Comparison of ENCODE assay signal across 14 mouse cellular contexts in genomic region chr3:135327601-135328000, GRCm38 (mm10). TPM values are rescaled to one million over a fixed set of nuclear protein-coding genes. Genes with fewer than 3 reads are reported as not detected.
DNase-seq lines count a peak whose midpoint lies in the region; ATAC-seq and TF ChIP-seq lines count a peak whose summit lies in the region.
"Had no signal": no experiment of that assay in that cellular context is flagged by ENCODE, and none has a peak within 500 bp of the region (broad histone marks: within the 10 kb centered on the region; RNA-seq: fewer than 3 reads in every experiment).

No protein-coding gene starts in this region.

- peak; percentile 12; the same call in 1 of the 2 replicates for TF ChIP-seq CTCF in forebrain, postnatal 0 days (IDR thresholded peaks at IDR 0.05; ENCODE audit: low read depth)

- ATAC-seq in forebrain, postnatal 0 days = no peak
- no peak for ATAC-seq in forebrain, embryonic 11.5 days (replicated peaks; ENCODE audit: low FRiP score)
- ATAC-seq in common myeloid progenitor, adult 5-6 weeks (replicated peaks; ENCODE audit: low read depth, poor library complexity, severe bottlenecking) = 0 out of 2 replicates have a peak, but pooled peaks have one; percentile 25

- no peak overlapping the region for H3K9ac ChIP-seq in forebrain, postnatal 0 days
- no peak overlapping the region for H3K9ac ChIP-seq in forebrain, embryonic 11.5 days (ENCODE audit: low read length)
- H3K9ac ChIP-seq: embryonic facial prominence, embryonic 12.5 days; limb, embryonic 12.5 days had no signal

- no peak overlapping the region for H3K4me3 ChIP-seq in forebrain, postnatal 0 days (ENCODE audit: low read depth, low read length)
- no peak overlapping the region for H3K4me3 ChIP-seq in forebrain, embryonic 11.5 days (ENCODE audit: low read depth, low read length)
- H3K4me3 ChIP-seq: embryonic facial prominence, embryonic 12.5 days; hindbrain, embryonic 10.5 days; limb, embryonic 12.5 days had no signal

- no peak overlapping the region for H3K4me2 ChIP-seq in forebrain, postnatal 0 days (ENCODE audit: low read depth)
- H3K4me2 ChIP-seq in forebrain, embryonic 11.5 days (ENCODE audit: low read depth, low read length, severe bottlenecking) = no peak overlapping the region
- H3K4me2 ChIP-seq: embryonic facial prominence, embryonic 12.5 days; limb, embryonic 12.5 days; midbrain, embryonic 11.5 days had no signal

- no peak overlapping the region for H3K27ac ChIP-seq in forebrain, postnatal 0 days (ENCODE audit: low read depth, low read length)
- H3K27ac ChIP-seq in forebrain, embryonic 11.5 days (ENCODE audit: low read depth, low read length) = no peak overlapping the region
- H3K27ac ChIP-seq: embryonic facial prominence, embryonic 12.5 days; hindbrain, embryonic 10.5 days; limb, embryonic 12.5 days had no signal

- no peak for DNase-seq in forebrain, postnatal 0 days
- no peak for DNase-seq in forebrain, embryonic 11.5 days (ENCODE audit: low spot score)
- DNase-seq in lung, postnatal 36 days = peak; percentile 9
- DNase-seq in lung, postnatal 25 days (ENCODE audit: low spot score) = no peak
- peak; percentile 61 for DNase-seq in thymus, postnatal 4 days
- DNase-seq in adrenal gland, adult 8-10 months = no peak
- no peak for DNase-seq in cerebellum, adult 11-12 months

- no peaks in the 10 kb centered on the region for H3K36me3 ChIP-seq in forebrain, postnatal 0 days (ENCODE audit: insufficient read depth)
- no peaks in the 10 kb centered on the region for H3K36me3 ChIP-seq in forebrain, embryonic 11.5 days (ENCODE audit: control insufficient read depth, insufficient read depth, low read length)
- H3K36me3 ChIP-seq: embryonic facial prominence, embryonic 12.5 days; hindbrain, embryonic 10.5 days; limb, embryonic 12.5 days had no signal

- no peaks in the 10 kb centered on the region for H3K4me1 ChIP-seq in forebrain, postnatal 0 days (ENCODE audit: insufficient read depth)
- H3K4me1 ChIP-seq in forebrain, embryonic 11.5 days (replicated peaks; ENCODE audit: control insufficient read depth, insufficient read depth, low read length) = no peaks in the 10 kb centered on the region
- H3K4me1 ChIP-seq: embryonic facial prominence, embryonic 12.5 days; limb, embryonic 12.5 days had no signal

- no peaks in the 10 kb centered on the region for H3K27me3 ChIP-seq in forebrain, postnatal 0 days (ENCODE audit: insufficient read depth, low read length)
- H3K27me3 ChIP-seq in forebrain, embryonic 11.5 days (ENCODE audit: control insufficient read depth, insufficient read depth, low read length) = no peaks in the 10 kb centered on the region
- H3K27me3 ChIP-seq: embryonic facial prominence, embryonic 12.5 days; limb, embryonic 12.5 days had no signal

- 64% methylated on average over 2 of the region's 2 CpGs for WGBS in forebrain, postnatal 0 days
- WGBS in forebrain, embryonic 11.5 days = 54% methylated on average over 2 of the region's 2 CpGs

- H3K9me3 ChIP-seq in forebrain, postnatal 0 days (ENCODE audit: low read length) = no peaks in the 10 kb centered on the region
- H3K9me3 ChIP-seq in forebrain, embryonic 11.5 days (ENCODE audit: control insufficient read depth, low read length) = no peaks in the 10 kb centered on the region
- H3K9me3 ChIP-seq: embryonic facial prominence, embryonic 12.5 days; hindbrain, embryonic 10.5 days; limb, embryonic 12.5 days had no signal

RNA-seq across cellular contexts. Expression of gene Slc9b2, which starts 20.1 kb away (rescaled TPM):
- total RNA-seq in forebrain, postnatal 0 days (2014; rRNA removed) = 2.6 and 3.6 TPM in 2 replicates
- 1.8 and 2.3 TPM in 2 replicates for polyA plus RNA-seq in forebrain, postnatal 0 days (2015; fragmentation: Nextera tagmentation; extraction: Ambion mirVana)
- 6.6 and 8.1 TPM in 2 replicates for polyA plus RNA-seq in forebrain, embryonic 11.5 days (2014; fragmentation: Nextera tagmentation; extraction: Ambion mirVana)
- 0.41 TPM in 1 of 2 replicates, not detected in the other for total RNA-seq in common myeloid progenitor, adult 5-6 weeks (2017)
- total RNA-seq in adrenal gland, adult 8-10 months (2022) = 1 to 10 TPM in 3 of 4 experiments, under 1 TPM in 1; 0.94 to 2.0 (median 1.4) TPM

RNA-seq across cellular contexts. Expression of gene Slc9b1, which starts 20.2 kb away (rescaled TPM):
- not detected in 2 replicates for total RNA-seq in forebrain, postnatal 0 days (2014; rRNA removed)
- not detected in 2 replicates for polyA plus RNA-seq in forebrain, postnatal 0 days (2015; fragmentation: Nextera tagmentation; extraction: Ambion mirVana)
- polyA plus RNA-seq in forebrain, embryonic 11.5 days (2014; fragmentation: Nextera tagmentation; extraction: Ambion mirVana) = 0.55 TPM in 1 of 2 replicates, not detected in the other
- not detected in 2 replicates for total RNA-seq in common myeloid progenitor, adult 5-6 weeks (2017)
- under 1 TPM in 3 of 4 experiments, not detected in 1; 0.17 to 1.00 (median 0.92) TPM for total RNA-seq in adrenal gland, adult 8-10 months (2022)
- total RNA-seq: neutrophil, adult 5-6 weeks had no signal
- polyA plus RNA-seq: C2C12; hindbrain, embryonic 10.5 days; midbrain, embryonic 11.5 days had no signal

RNA-seq across cellular contexts. Expression of gene Bdh2, which starts 46.6 kb away (rescaled TPM):
- 3.1 and 3.2 TPM in 2 replicates for total RNA-seq in forebrain, postnatal 0 days (2014; rRNA removed)
- polyA plus RNA-seq in forebrain, postnatal 0 days (2015; fragmentation: Nextera tagmentation; extraction: Ambion mirVana) = 4.9 and 5.1 TPM in 2 replicates
- polyA plus RNA-seq in forebrain, embryonic 11.5 days (2014; fragmentation: Nextera tagmentation; extraction: Ambion mirVana) = 5.0 and 5.4 TPM in 2 replicates
- total RNA-seq in common myeloid progenitor, adult 5-6 weeks (2017) = 1.4 TPM in 1 of 2 replicates, not detected in the other
- 1 to 10 TPM; 2.0 to 5.4 (median 3.5) TPM for total RNA-seq in adrenal gland, adult 8-10 months (2022)
- total RNA-seq: neutrophil, adult 5-6 weeks had no signal

Comparison
In these comparisons a context has a peak if more than half of its experiments do, and no peak if none do; other contexts are left out.
1. DNase-seq: peak in lung, postnatal 36 days (single experiment) and thymus, postnatal 4 days (single experiment); none in forebrain, postnatal 0 days (single experiment), forebrain, embryonic 11.5 days (single experiment), lung, postnatal 25 days (single experiment), adrenal gland, adult 8-10 months (single experiment) and cerebellum, adult 11-12 months (single experiment).